In genomic region chr1:121136284-121136683, GRCm38 (mm10) we compare ENCODE assay signal across 26 mouse cellular contexts.
DNase-seq lines count a peak whose midpoint lies in the region; ATAC-seq lines count a peak whose summit lies in the region.
"Had no signal": no experiment of that assay in that cellular context is flagged by ENCODE, and none has a peak within 500 bp of the region (broad histone marks: within the 10 kb centered on the region; RNA-seq: fewer than 3 reads in every experiment).

No protein-coding gene starts in this region.

- H3K4me1 ChIP-seq in forebrain, embryonic 13.5 days, result no peaks in the 10 kb centered on the region
- H3K4me1 ChIP-seq in forebrain, embryonic 11.5 days (replicated peaks; ENCODE audit: control insufficient read depth, insufficient read depth, low read length), result no peaks in the 10 kb centered on the region
- H3K4me1 ChIP-seq in forebrain, embryonic 15.5 days, result no peaks in the 10 kb centered on the region
- no peaks in the 10 kb centered on the region for H3K4me1 ChIP-seq in forebrain, embryonic 12.5 days
- peaks cover 2% of the 10 kb centered on the region; the same call in 1 of the 2 replicates for H3K4me1 ChIP-seq in forebrain, embryonic 16.5 days (replicated peaks; ENCODE audit: control insufficient read depth, insufficient read depth, low read length)
- H3K4me1 ChIP-seq: embryonic facial prominence, embryonic 13.5 days; embryonic facial prominence, embryonic 15.5 days had no signal

- H3K9me3 ChIP-seq in forebrain, embryonic 13.5 days (replicated peaks), result no peaks in the 10 kb centered on the region
- no peaks in the 10 kb centered on the region for H3K9me3 ChIP-seq in forebrain, embryonic 11.5 days (ENCODE audit: control insufficient read depth, low read length)
- H3K9me3 ChIP-seq in forebrain, embryonic 15.5 days, result no peaks in the 10 kb centered on the region
- H3K9me3 ChIP-seq in forebrain, embryonic 12.5 days, result no peaks in the 10 kb centered on the region
- H3K9me3 ChIP-seq in forebrain, embryonic 16.5 days (ENCODE audit: control insufficient read depth, low read length), result no peaks in the 10 kb centered on the region
- H3K9me3 ChIP-seq: embryonic facial prominence, embryonic 13.5 days; embryonic facial prominence, embryonic 15.5 days had no signal

- 47% methylated on average over 4 of the region's 4 CpGs for WGBS in forebrain, embryonic 13.5 days
- WGBS in forebrain, embryonic 11.5 days, result 79% methylated on average over 4 of the region's 4 CpGs
- WGBS in forebrain, embryonic 15.5 days, result 40% methylated on average over 4 of the region's 4 CpGs
- WGBS in forebrain, embryonic 12.5 days, result 60% methylated on average over 4 of the region's 4 CpGs
- WGBS in forebrain, embryonic 16.5 days, result 32% methylated on average over 4 of the region's 4 CpGs

- no peak for DNase-seq in forebrain, embryonic 11.5 days (ENCODE audit: low spot score)
- DNase-seq in telencephalon, adult 2 months (ENCODE audit: low read depth, low spot score), result peak; percentile 5
- DNase-seq in kidney, adult 9 months, result no peak
- no peak for DNase-seq in heart, adult 8-10 months (ENCODE audit: low spot score)
- DNase-seq: adrenal gland, adult 8-10 months; adrenal gland, postnatal 14 days; B cell, adult 2 months; cerebellum, adult 11 months; cerebellum, adult 18-20 months; cerebellum, adult 8-10 months; cerebellum, adult 9-11 months; cerebellum, postnatal 14 days; cerebellum, postnatal 36 days; embryo, embryonic 11 days had no signal

- no peak overlapping the region for H3K9ac ChIP-seq in forebrain, embryonic 13.5 days
- no peak overlapping the region for H3K9ac ChIP-seq in forebrain, embryonic 11.5 days (ENCODE audit: low read length)
- H3K9ac ChIP-seq in forebrain, embryonic 15.5 days (replicated peaks), result no peak overlapping the region
- no peak overlapping the region for H3K9ac ChIP-seq in forebrain, embryonic 12.5 days
- H3K9ac ChIP-seq in forebrain, embryonic 16.5 days (replicated peaks; ENCODE audit: low read depth, low read length), result no peak overlapping the region
- H3K9ac ChIP-seq: embryonic facial prominence, embryonic 13.5 days; embryonic facial prominence, embryonic 15.5 days had no signal

- no peak overlapping the region for H3K4me3 ChIP-seq in forebrain, embryonic 13.5 days
- H3K4me3 ChIP-seq in forebrain, embryonic 11.5 days (ENCODE audit: low read depth, low read length), result no peak overlapping the region
- H3K4me3 ChIP-seq in forebrain, embryonic 15.5 days, result no peak overlapping the region
- H3K4me3 ChIP-seq in forebrain, embryonic 12.5 days (replicated peaks), result no peak overlapping the region
- H3K4me3 ChIP-seq in forebrain, embryonic 16.5 days (replicated peaks; ENCODE audit: low read length), result no peak overlapping the region
- H3K4me3 ChIP-seq: embryonic facial prominence, embryonic 13.5 days; embryonic facial prominence, embryonic 15.5 days; erythroblast, embryonic 14.5 days had no signal

- H3K4me2 ChIP-seq in forebrain, embryonic 13.5 days, result no peak overlapping the region
- H3K4me2 ChIP-seq in forebrain, embryonic 11.5 days (ENCODE audit: low read depth, low read length, severe bottlenecking), result no peak overlapping the region
- no peak overlapping the region for H3K4me2 ChIP-seq in forebrain, embryonic 15.5 days (replicated peaks)
- H3K4me2 ChIP-seq in forebrain, embryonic 12.5 days, result no peak overlapping the region
- no peak overlapping the region for H3K4me2 ChIP-seq in forebrain, embryonic 16.5 days (ENCODE audit: low read length)
- H3K4me2 ChIP-seq: embryonic facial prominence, embryonic 13.5 days; embryonic facial prominence, embryonic 15.5 days had no signal

- H3K27ac ChIP-seq in forebrain, embryonic 13.5 days, result no peak overlapping the region
- no peak overlapping the region for H3K27ac ChIP-seq in forebrain, embryonic 11.5 days (ENCODE audit: low read depth, low read length)
- no peak overlapping the region for H3K27ac ChIP-seq in forebrain, embryonic 15.5 days (replicated peaks)
- no peak overlapping the region for H3K27ac ChIP-seq in forebrain, embryonic 12.5 days
- no peak overlapping the region for H3K27ac ChIP-seq in forebrain, embryonic 16.5 days (ENCODE audit: low read length)
- H3K27ac ChIP-seq: embryonic facial prominence, embryonic 13.5 days; embryonic facial prominence, embryonic 15.5 days had no signal

- H3K36me3 ChIP-seq in forebrain, embryonic 13.5 days (ENCODE audit: poor library complexity, severe bottlenecking), result no peaks in the 10 kb centered on the region
- H3K36me3 ChIP-seq in forebrain, embryonic 11.5 days (ENCODE audit: control insufficient read depth, insufficient read depth, low read length), result no peaks in the 10 kb centered on the region
- H3K36me3 ChIP-seq in forebrain, embryonic 15.5 days, result no peaks in the 10 kb centered on the region
- no peaks in the 10 kb centered on the region for H3K36me3 ChIP-seq in forebrain, embryonic 12.5 days (replicated peaks)
- H3K36me3 ChIP-seq in forebrain, embryonic 16.5 days (ENCODE audit: control insufficient read depth, insufficient read depth), result no peaks in the 10 kb centered on the region
- H3K36me3 ChIP-seq: embryonic facial prominence, embryonic 13.5 days; embryonic facial prominence, embryonic 15.5 days; G1E had no signal

- ATAC-seq in forebrain, embryonic 13.5 days, result peak; percentile 61
- ATAC-seq in forebrain, embryonic 11.5 days (replicated peaks; ENCODE audit: low FRiP score), result no peak
- peak; percentile 64; the same call in 1 of the 2 replicates for ATAC-seq in forebrain, embryonic 15.5 days (replicated peaks)
- ATAC-seq in forebrain, embryonic 12.5 days (ENCODE audit: low FRiP score), result no peak
- peak; percentile 79 for ATAC-seq in forebrain, embryonic 16.5 days
- ATAC-seq: activated CD4-positive, CD25-positive, alpha-beta regulatory T cell, adult 4 months; CD4-positive, CD25-positive, alpha-beta regulatory T cell, adult 4 months; Patski had no signal

- peaks cover 13% of the 10 kb centered on the region; the same call in 1 of the 2 replicates for H3K27me3 ChIP-seq in forebrain, embryonic 13.5 days
- no peaks in the 10 kb centered on the region for H3K27me3 ChIP-seq in forebrain, embryonic 11.5 days (ENCODE audit: control insufficient read depth, insufficient read depth, low read length)
- no peaks in the 10 kb centered on the region for H3K27me3 ChIP-seq in forebrain, embryonic 15.5 days
- peaks cover 13% of the 10 kb centered on the region for H3K27me3 ChIP-seq in forebrain, embryonic 12.5 days
- H3K27me3 ChIP-seq in forebrain, embryonic 16.5 days (replicated peaks; ENCODE audit: control insufficient read depth, insufficient read depth, low read length), result no peaks in the 10 kb centered on the region
- H3K27me3 ChIP-seq: CH12.LX; embryonic facial prominence, embryonic 15.5 days had no signal

Comparison
In these comparisons a context has a peak if more than half of its experiments do, and no peak if none do; other contexts are left out.
1. ATAC-seq: peak in forebrain, embryonic 13.5 days (single experiment), forebrain, embryonic 15.5 days (single experiment) and forebrain, embryonic 16.5 days (single experiment); none in forebrain, embryonic 11.5 days (single experiment) and forebrain, embryonic 12.5 days (single experiment).